Mouse (Mus musculus) thymus, adult 2 months (tissue): ENCODE data around the gene Bod1l.

ENCODE experiments used
- CTCF ChIP-seq: fragments of 200-500 bp; IDR thresholded peaks from 2 replicates; pipeline ENCODE4 v1.5.1; 2012; ENCODE audit warnings: mild to moderate bottlenecking, control low read depth, low read length, moderate library complexity, borderline replicate concordance; ENCODE audit not compliant: control insufficient read depth, poor library complexity, insufficient read depth; ENCODE audit errors: extremely low read depth
- POLR2A ChIP-seq: fragments of 200-500 bp; IDR thresholded peaks from 2 replicates; pipeline ENCODE4 v1.6.1; 2012; ENCODE audit warnings: mild to moderate bottlenecking, low read length, control low read depth, moderate library complexity; ENCODE audit not compliant: control insufficient read depth, poor library complexity, insufficient read depth; ENCODE audit errors: extremely low read depth

DNA sequence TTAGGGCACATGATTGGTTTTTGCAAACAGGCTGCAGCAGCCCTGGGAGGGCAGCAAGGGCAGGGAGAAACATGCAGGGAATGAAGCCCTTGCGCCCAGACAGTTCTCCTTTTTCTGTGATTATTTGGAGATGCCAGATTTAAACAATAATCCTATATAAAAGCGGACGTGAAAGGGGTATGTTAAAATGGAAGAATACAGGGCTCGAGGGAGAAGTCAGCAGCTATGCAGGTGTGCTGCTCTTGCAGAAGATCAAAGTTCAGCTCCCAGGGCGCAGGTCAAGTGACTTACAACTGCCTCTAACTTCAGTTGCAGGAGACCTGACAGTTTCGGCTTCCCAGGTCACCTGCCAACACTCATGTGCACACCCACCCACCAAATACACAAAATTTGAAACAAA is 31.6 kb downstream of the Bod1l start:
- TF ChIP-seq POLR2A (no peak), CTCF (no peak)
